Mouse (Mus musculus) A20 (cell line): ENCODE measurements at regions not wholly inside any gene's neighbourhood (a gene's known extent, or its start where the extent isn't known, plus 50 kb on each side); places are given as distances from the start of the nearest gene placed in this dataset.
A peak's percentile ranks its signal among the peaks of the same experiment; 100 is the strongest.

ENCODE experiments used
- DNase-seq: peaks from one replicate; pipeline ENCODE4 v3.0.0-alpha.2; 2011; ENCODE audit warnings: low read depth, low spot score

- DNase-seq, result no peak
Measured at GRCm38 (mm10) chr5:58705561-58705960, 987.8 kb downstream of the Pcdh7 start.

DNA sequence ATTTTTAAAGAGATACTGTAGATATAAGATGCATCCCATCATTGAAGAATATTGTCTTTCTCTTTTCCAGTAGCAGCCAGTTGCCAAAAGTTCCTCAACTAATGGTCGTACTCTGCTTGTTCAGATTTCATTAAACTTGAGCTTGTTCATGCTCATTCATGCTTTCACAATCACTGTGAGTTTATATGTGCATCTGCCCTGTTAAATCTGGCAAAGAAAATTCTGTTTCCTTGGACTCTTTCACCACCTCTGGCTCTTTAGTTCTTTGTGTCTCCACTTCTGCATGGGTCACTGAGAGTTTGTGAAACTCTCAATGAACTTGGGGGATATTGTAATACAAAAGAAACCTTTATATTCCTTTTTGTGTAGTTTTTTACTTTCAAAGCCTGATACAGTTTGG, 994.6 kb downstream of the Pcdh7 start:
- no peak for DNase-seq

- DNase-seq, result no peak
Measured at GRCm38 (mm10) chr5:58733366-58733765, 1015.6 kb downstream of the Pcdh7 start.

GRCm38 (mm10) chr5:58733961-58734360, 1016.2 kb downstream of the Pcdh7 start:
- DNase-seq, result no peak

DNA sequence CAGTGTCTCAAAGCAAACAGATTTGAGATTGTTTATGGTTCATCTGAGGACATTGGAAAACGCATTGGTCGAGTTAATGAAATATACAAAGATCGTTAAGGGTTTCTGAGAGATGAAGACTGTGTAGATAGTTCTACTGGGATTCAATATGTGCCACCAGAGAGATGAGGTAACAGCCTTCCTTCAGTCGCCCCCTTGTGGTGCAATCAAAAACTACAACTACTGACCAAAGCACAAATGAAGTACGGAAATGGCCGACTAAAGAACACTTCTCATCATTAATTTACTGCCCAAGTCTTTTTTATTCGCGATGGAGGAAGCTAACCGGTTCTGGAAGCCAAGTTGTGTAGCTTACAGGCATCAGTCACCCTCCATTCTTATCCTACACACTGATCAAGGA, 1018.8 kb downstream of the Pcdh7 start:
- DNase-seq, result peak; percentile 56

DNA sequence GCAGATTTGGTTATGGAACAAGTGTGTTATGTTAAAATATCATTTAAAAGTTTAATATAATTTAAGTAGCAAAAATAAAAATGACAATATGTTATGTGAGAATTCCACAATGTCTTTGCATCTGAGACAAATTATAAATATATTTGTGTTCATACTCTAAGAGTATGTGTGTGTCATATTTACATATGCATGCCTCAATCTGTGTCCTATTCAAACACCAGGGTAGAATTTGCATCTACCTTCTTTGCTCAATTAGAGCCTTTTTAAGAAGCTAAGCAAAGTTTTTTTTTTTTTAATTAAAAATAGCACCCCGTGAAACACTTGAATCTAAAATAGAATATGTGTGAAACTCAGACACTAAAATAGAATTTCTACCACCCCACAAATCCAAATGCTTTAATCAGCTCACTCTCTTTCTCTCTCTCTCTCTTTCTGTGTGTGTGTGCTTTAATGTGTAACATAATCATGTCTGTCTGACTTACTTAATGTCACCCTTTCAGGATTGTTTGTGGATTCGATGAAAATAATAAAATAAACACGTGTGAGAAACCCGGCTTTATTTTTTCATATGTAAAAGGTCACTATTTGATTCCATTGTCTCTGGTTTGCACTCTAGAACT, 1019.6 kb downstream of the Pcdh7 start:
- DNase-seq, result no peak

- DNase-seq, result no peak
Measured at GRCm38 (mm10) chr5:58738041-58738440, 1020.3 kb downstream of the Pcdh7 start.

DNA sequence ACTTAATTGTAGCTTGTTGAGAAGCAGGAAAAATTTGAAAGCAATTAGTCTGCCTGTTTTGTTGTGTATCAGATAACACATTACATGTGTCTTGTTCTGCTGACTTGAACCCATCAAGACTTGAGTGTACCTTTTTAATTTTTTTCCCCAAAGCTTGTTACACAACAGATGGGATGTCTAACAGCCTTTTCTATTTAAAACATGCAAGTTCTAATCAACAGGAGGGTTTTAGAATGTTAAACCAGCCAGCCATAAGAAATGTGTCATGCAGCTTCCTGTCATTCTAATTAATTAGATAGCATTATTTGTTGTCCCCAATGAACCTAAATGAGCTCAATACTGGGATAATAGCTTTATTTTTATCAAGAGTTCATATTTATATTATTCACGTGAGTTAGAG, 1023.0 kb downstream of the Pcdh7 start:
- DNase-seq, result no peak

DNA sequence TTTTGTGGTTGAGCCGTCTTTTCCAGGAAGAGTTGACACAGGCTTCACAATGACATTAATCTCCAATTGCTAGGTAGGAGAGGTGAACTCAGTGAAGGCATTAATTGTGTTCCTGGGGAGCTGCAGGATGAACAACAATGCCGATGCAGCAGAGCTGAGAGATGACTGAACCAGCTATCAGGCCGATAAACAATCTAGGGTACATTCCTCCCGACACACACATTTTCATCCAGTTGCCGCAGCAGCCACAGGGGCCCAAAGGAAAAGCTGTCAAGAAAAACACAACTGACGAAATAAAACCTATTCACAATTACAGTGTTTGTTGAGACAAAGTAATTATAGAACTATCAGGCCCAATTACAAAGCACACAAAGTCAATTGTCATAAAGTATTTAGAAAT, 1029.9 kb downstream of the Pcdh7 start:
- DNase-seq, result no peak

GRCm38 (mm10) chr5:58751777-58752176, 1034.0 kb downstream of the Pcdh7 start:
- no peak for DNase-seq
